Mouse (Mus musculus) layer of hippocampus, postnatal 25 days (tissue): Measurements from ENCODE around the gene Rps7. TPM values are rescaled to one million over a fixed set of nuclear protein-coding genes. Genes with fewer than 3 reads are reported as not detected.
A peak's percentile ranks its signal among the peaks of the same experiment; 100 is the strongest.

Experiments
- DNase-seq, 2 experiments: peaks; one replicate each; pipeline ENCODE4 v3.0.0; 2022; ENCODE audit warnings: mixed read lengths in 2 of 2, low spot score in 1 of 2; ENCODE audit errors: extremely low spot score in 1 of 2
- total RNA-seq, 2 experiments: library from RNA; stranded (reverse); gene quantifications; 2 replicates each; pipeline ENCODE4 v1.2.3; 2021

Gene Rps7
- 100 to 1,000 TPM; 257 to 314 TPM for total RNA-seq

GRCm38 (mm10) chr12:28635535-28636476 lies at the start of gene Rps7:
Rps7 (minus strand) TSS chr12:28635953.
- peak; percentile 85 to 90 for DNase-seq

GRCm38 (mm10) chr12:28684674-28685073 lies 48.9 kb upstream of the Rps7 start:
- no peak for DNase-seq

- no peak for DNase-seq
These were observed 40.1 kb upstream of the Rps7 start for GRCm38 (mm10) chr12:28675925-28676209.

- peak; percentile 77 to 83 for DNase-seq
These were observed 39.6 kb upstream of the Rps7 start, which contains the start of gene Adi1 for GRCm38 (mm10) chr12:28675121-28675924. Adi1 (plus strand) TSS chr12:28675231.

- DNase-seq = no peak
These were observed 38.4 kb upstream of the Rps7 start for GRCm38 (mm10) chr12:28674038-28674720.

GRCm38 (mm10) chr12:28667287-28667686 lies 31.5 kb upstream of the Rps7 start:
- no peak for DNase-seq

- no peak for DNase-seq
These were observed 31.0 kb upstream of the Rps7 start for GRCm38 (mm10) chr12:28666734-28667133.

GRCm38 (mm10) chr12:28662628-28663027 lies 26.9 kb upstream of the Rps7 start:
- DNase-seq = no peak

- DNase-seq = peak; percentile 84 to 85
These were observed 13.7 kb upstream of the Rps7 start, which contains the start of gene Rnaseh1 for GRCm38 (mm10) chr12:28649141-28650110. Rnaseh1 (plus strand) TSS chr12:28649602.

- no peak for DNase-seq
These were observed 3.0 kb upstream of the Rps7 start for GRCm38 (mm10) chr12:28638778-28639177.

- DNase-seq = no peak
These were observed 790 bp upstream of the Rps7 start for GRCm38 (mm10) chr12:28636543-28636942.

GRCm38 (mm10) chr12:28635058-28635534 lies 657 bp downstream of the Rps7 start:
- no peak for DNase-seq

GRCm38 (mm10) chr12:28628436-28628835 lies 7.3 kb downstream of the Rps7 start:
- no peak for DNase-seq

- no peak for DNase-seq
These were observed 8.7 kb downstream of the Rps7 start for GRCm38 (mm10) chr12:28627092-28627491.

GRCm38 (mm10) chr12:28625407-28625806 lies 10.3 kb downstream of the Rps7 start:
- no peak for DNase-seq

GRCm38 (mm10) chr12:28624251-28624650 lies 11.5 kb downstream of the Rps7 start:
- DNase-seq = no peak

- DNase-seq = no peak
These were observed 12.6 kb downstream of the Rps7 start, which contains the start of gene Colec11 for GRCm38 (mm10) chr12:28623195-28623594. Colec11 (minus strand) TSS chr12:28623377.

- no peak for DNase-seq
These were observed 13.1 kb downstream of the Rps7 start for GRCm38 (mm10) chr12:28622641-28623040.

- DNase-seq = no peak
These were observed 13.6 kb downstream of the Rps7 start for GRCm38 (mm10) chr12:28622167-28622532.
